Mouse (Mus musculus): ENCODE measurements around the gene Magea6. TPM values are rescaled to one million over a fixed set of nuclear protein-coding genes. Genes with fewer than 3 reads are reported as not detected.

Gene Magea6
- not detected in 2 replicates for polyA plus RNA-seq (2012; ENCODE audit: low replicate concordance)

GRCm38 (mm10) chrX:154935887-154936286 lies at the start of gene Magea6:
Magea6 (minus strand) TSS chrX:154935987.

GRCm38 (mm10) chrX:154949405-154949804 lies 13.6 kb upstream of the Magea6 start, which contains the start of gene Magea3:
Magea3 (minus strand) TSS chrX:154949505.

GRCm38 (mm10) chrX:154890167-154890566 lies 45.6 kb downstream of the Magea6 start, which contains the start of gene Cldn34b1:
Cldn34b1 (minus strand) TSS chrX:154890267.

Other genes starting within 250 kb of the Magea6 start
- gene Cldn34b1, start 45.7 kb downstream of the Magea6 start, polyA plus RNA-seq (2012; ENCODE audit: low replicate concordance): not detected in 2 replicates
- gene Magea3, start 13.5 kb upstream of the Magea6 start, polyA plus RNA-seq (2012; ENCODE audit: low replicate concordance): not detected in 2 replicates
- not detected in 2 replicates for gene Magea8, start 59.9 kb upstream of the Magea6 start, polyA plus RNA-seq (2012; ENCODE audit: low replicate concordance)
- gene Magea5, start 127.2 kb upstream of the Magea6 start, polyA plus RNA-seq (2012; ENCODE audit: low replicate concordance): not detected in 2 replicates
- not detected in 2 replicates for gene Magea1, start 153.8 kb upstream of the Magea6 start, polyA plus RNA-seq (2012; ENCODE audit: low replicate concordance)
- not detected in 2 replicates for gene Magea2, start 157.7 kb upstream of the Magea6 start, polyA plus RNA-seq (2012; ENCODE audit: low replicate concordance)
- gene Cldn34b2, start 192.4 kb upstream of the Magea6 start, polyA plus RNA-seq (2012; ENCODE audit: low replicate concordance): not detected in 2 replicates

Measured in hematopoietic multipotent progenitor cell, adult 10-12 weeks (in vitro differentiated cells).